16 mouse cellular contexts compared by ENCODE assay signal in the genomic region with DNA sequence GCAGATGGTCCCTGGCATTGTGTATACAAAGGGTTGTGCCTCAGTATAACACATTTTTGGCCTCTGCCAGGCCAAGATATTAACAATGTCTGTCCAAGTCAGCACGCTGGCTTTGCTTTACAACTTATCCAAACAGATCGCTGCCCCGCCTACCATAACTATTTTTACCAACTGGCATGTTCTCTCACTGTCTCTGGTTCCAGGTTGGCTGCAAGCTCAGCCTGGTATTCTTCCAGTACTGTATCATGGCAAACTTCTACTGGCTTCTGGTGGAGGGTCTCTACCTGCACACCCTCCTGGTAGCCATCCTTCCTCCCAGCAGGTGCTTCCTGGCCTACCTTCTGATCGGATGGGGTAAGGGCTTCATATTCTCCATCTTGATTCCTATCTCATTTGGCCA. TPM values are rescaled to one million over a fixed set of nuclear protein-coding genes. Genes with fewer than 3 reads are reported as not detected.
"Had no signal": no experiment of that assay in that cellular context is flagged by ENCODE, and none has a peak within 500 bp of the region (broad histone marks: within the 10 kb centered on the region; RNA-seq: fewer than 3 reads in every experiment).

No protein-coding gene starts in this region.

- H3K27me3 ChIP-seq: kidney, embryonic 15.5 days; liver, embryonic 13.5 days; neural tube, embryonic 12.5 days; neural tube, embryonic 15.5 days had no signal

- DNase-seq: kidney, adult 8-10 months; kidney, postnatal 10 days; kidney, postnatal 36 days; liver, embryonic 13.5 days; lung, adult 2 months; lung, postnatal 14 days; lung, postnatal 4 days; midbrain, embryonic 14.5 days; right cerebral cortex, adult 18-20 months; right cerebral cortex, postnatal 14 days; thymus, adult 18-20 months; thymus, postnatal 36 days had no signal

- H3K4me3 ChIP-seq: kidney, embryonic 15.5 days; liver, embryonic 13.5 days; neural tube, embryonic 12.5 days; neural tube, embryonic 15.5 days had no signal

- H3K36me3 ChIP-seq: kidney, embryonic 15.5 days; liver, embryonic 13.5 days; neural tube, embryonic 12.5 days; neural tube, embryonic 15.5 days had no signal

- H3K4me1 ChIP-seq: kidney, embryonic 15.5 days; liver, embryonic 13.5 days; neural tube, embryonic 12.5 days; neural tube, embryonic 15.5 days had no signal

- H3K27ac ChIP-seq: kidney, embryonic 15.5 days; liver, embryonic 13.5 days; neural tube, embryonic 12.5 days; neural tube, embryonic 15.5 days had no signal

RNA-seq across cellular contexts. Expression of a gene that starts 58.4 kb away (rescaled TPM):
- polyA plus RNA-seq: liver, adult 2 months had no signal
